Mouse (Mus musculus): ENCODE measurements around the gene Gm49320. TPM values are rescaled to one million over a fixed set of nuclear protein-coding genes. Genes with fewer than 3 reads are reported as not detected.

Gm49320 gene
- polyA plus RNA-seq, 1 experiment from 2014 or later = 0.97 TPM

GRCm38 (mm10) chr8:4292738-4293137 lies 54.1 kb downstream of the Gm49320 start:
- 87% methylated on average over 5 of the region's 5 CpGs for WGBS
- TF ChIP-seq CTCF (IDR thresholded peaks at IDR 0.05; ENCODE audit: low read depth) = peak; percentile 55
- no peak overlapping the region for H3K27ac ChIP-seq
- H3K36me3 ChIP-seq (ENCODE audit: insufficient read depth, low read length) = peaks cover 51% of the 10 kb centered on the region
- no peak for ATAC-seq (replicated peaks; ENCODE audit: low FRiP score, low read depth)
- H3K4me1 ChIP-seq (replicated peaks; ENCODE audit: insufficient read depth, low read length) = no peaks in the 10 kb centered on the region
- H3K4me3 ChIP-seq (replicated peaks; ENCODE audit: low read depth, low read length) = no peak overlapping the region
- H3K27me3 ChIP-seq (ENCODE audit: insufficient read depth, low read length) = no peaks in the 10 kb centered on the region
- no peak overlapping the region for H3K4me2 ChIP-seq (ENCODE audit: low read length)
- H3K9ac ChIP-seq (ENCODE audit: low read depth, low read length) = no peak overlapping the region
- no peaks in the 10 kb centered on the region for H3K9me3 ChIP-seq (replicated peaks; ENCODE audit: low read length)
- DNase-seq (ENCODE audit: low spot score) = no peak

GRCm38 (mm10) chr8:4297822-4298221 lies 59.2 kb downstream of the Gm49320 start:
- Histone ChIP-seq H3K4me1 (replicated peaks; ENCODE audit: insufficient read depth, low read length) (no peaks in the 10 kb centered on the region), H3K36me3 (ENCODE audit: insufficient read depth, low read length) (peaks cover 63% of the 10 kb centered on the region), H3K9ac (ENCODE audit: low read depth, low read length) (no peak overlapping the region), H3K27ac (no peak overlapping the region), H3K9me3 (replicated peaks; ENCODE audit: low read length) (no peaks in the 10 kb centered on the region), H3K4me3 (replicated peaks; ENCODE audit: low read depth, low read length) (no peak overlapping the region), H3K4me2 (ENCODE audit: low read length) (no peak overlapping the region), H3K27me3 (ENCODE audit: insufficient read depth, low read length) (no peaks in the 10 kb centered on the region)
- TF ChIP-seq CTCF (IDR thresholded peaks at IDR 0.05; ENCODE audit: low read depth) = no peak
- ATAC-seq (replicated peaks; ENCODE audit: low FRiP score, low read depth) (no peak), DNase-seq (ENCODE audit: low spot score) (no peak)
- 94% methylated on average over 4 of the region's 4 CpGs for WGBS

Other genes starting within 250 kb of the Gm49320 start
- 0.08 and 0.19 TPM in 2 replicates for gene Cd209f, start 133.0 kb upstream of the Gm49320 start, polyA plus RNA-seq (2015; fragmentation: Nextera tagmentation; extraction: Ambion mirVana)
- not detected in 2 replicates for gene Cd209g, start 104.8 kb upstream of the Gm49320 start, polyA plus RNA-seq (2015; fragmentation: Nextera tagmentation; extraction: Ambion mirVana)
- 16.5 and 17.1 TPM in 2 replicates for gene Evi5l, start 72.3 kb upstream of the Gm49320 start, polyA plus RNA-seq (2015; fragmentation: Nextera tagmentation; extraction: Ambion mirVana)
- 2.8 and 3.0 TPM in 2 replicates for gene Prr36, start 21.4 kb upstream of the Gm49320 start, polyA plus RNA-seq (2015; fragmentation: Nextera tagmentation; extraction: Ambion mirVana)
- gene Lrrc8e, start 12.0 kb upstream of the Gm49320 start, polyA plus RNA-seq (2015; fragmentation: Nextera tagmentation; extraction: Ambion mirVana) = 1.6 and 1.8 TPM in 2 replicates
- 28.0 and 30.1 TPM in 2 replicates for gene Map2k7, start 125 bp upstream of the Gm49320 start, polyA plus RNA-seq (2015; fragmentation: Nextera tagmentation; extraction: Ambion mirVana)
- gene Tgfbr3l, start 9.3 kb downstream of the Gm49320 start, polyA plus RNA-seq (2015; fragmentation: Nextera tagmentation; extraction: Ambion mirVana) = 2.3 and 2.9 TPM in 2 replicates
- 42.4 and 43.1 TPM in 2 replicates for gene Snapc2, start 14.2 kb downstream of the Gm49320 start, polyA plus RNA-seq (2015; fragmentation: Nextera tagmentation; extraction: Ambion mirVana)
- 78.0 and 78.6 TPM in 2 replicates for gene Ctxn1, start 20.4 kb downstream of the Gm49320 start, polyA plus RNA-seq (2015; fragmentation: Nextera tagmentation; extraction: Ambion mirVana)
- gene Timm44, start 37.0 kb downstream of the Gm49320 start, polyA plus RNA-seq (2015; fragmentation: Nextera tagmentation; extraction: Ambion mirVana) = 61.1 and 64.7 TPM in 2 replicates
- 10.0 and 10.4 TPM in 2 replicates for gene Ccl25, start 86.3 kb downstream of the Gm49320 start, polyA plus RNA-seq (2015; fragmentation: Nextera tagmentation; extraction: Ambion mirVana)
- 162 and 180 TPM in 2 replicates for gene Elavl1, start 86.5 kb downstream of the Gm49320 start, polyA plus RNA-seq (2015; fragmentation: Nextera tagmentation; extraction: Ambion mirVana)

All from kidney, postnatal 0 days (tissue).